Mouse (Mus musculus) forebrain, embryonic 16.5 days (tissue): ENCODE results near the gene Spin1. TPM values are rescaled to one million over a fixed set of nuclear protein-coding genes. Genes with fewer than 3 reads are reported as not detected.
"Not testable (repeated sequence)": the region's sequence is repeated elsewhere in the genome, so short reads cannot be mapped to it uniquely, and the experiment has no call there.

ENCODE experiments used
- ATAC-seq: fragments of 200-750 bp; cut with Nextera tagmentation; 2 replicates; pipeline ENCODE4 v1.8.0; 2017; ENCODE audit warnings: mild to moderate bottlenecking, moderate library complexity
- H3K27ac ChIP-seq: fragments of 300-500 bp; sonication (generic); 2 replicates; pipeline ENCODE4 v1.5.1; 2014; ENCODE audit warnings: low read length, control low read depth
- H3K27me3 ChIP-seq: fragments of 300-500 bp; sonication (generic); replicated peaks from 2 replicates; pipeline ENCODE4 v1.6.1; 2014; ENCODE audit warnings: low read length; ENCODE audit not compliant: control insufficient read depth, insufficient read depth
- H3K36me3 ChIP-seq: fragments of 300-500 bp; sonication (generic); 2 replicates; pipeline ENCODE4 v1.6.1; 2014; ENCODE audit not compliant: control insufficient read depth, insufficient read depth
- H3K4me1 ChIP-seq: fragments of 300-500 bp; sonication (generic); replicated peaks from 2 replicates; pipeline ENCODE4 v1.6.1; 2014; ENCODE audit warnings: low read length; ENCODE audit not compliant: control insufficient read depth, insufficient read depth
- H3K4me2 ChIP-seq: fragments of 300-500 bp; sonication (generic); 2 replicates; pipeline ENCODE4 v1.6.1; 2014; ENCODE audit warnings: mild to moderate bottlenecking, low read length, control low read depth
- H3K4me3 ChIP-seq: fragments of 300-500 bp; sonication (generic); replicated peaks from 2 replicates; pipeline ENCODE4 v1.5.1; 2014; ENCODE audit warnings: mild to moderate bottlenecking, low read length, control low read depth
- H3K9ac ChIP-seq: fragments of 300-500 bp; sonication (generic); replicated peaks from 2 replicates; pipeline ENCODE4 v1.6.1; 2014; ENCODE audit warnings: low read depth, low read length, control low read depth
- H3K9me3 ChIP-seq: fragments of 300-500 bp; sonication (generic); 2 replicates; pipeline ENCODE4 v1.6.1; 2016; ENCODE audit warnings: low read length; ENCODE audit not compliant: control insufficient read depth
- WGBS: fragments of 180-500 bp; shearing (Covaris S2); extraction: QIAGEN DNeasy Blood & Tissue Kit; methylation state at CpG from one replicate; pipeline ENCODE4 v1.1.7; 2014; 5-methylcytosine and 5-hydroxymethylcytosine counted together
- polyA plus RNA-seq: library from polyadenylated mRNA; unstranded; fragments of >200 nt; fragmentation: Nextera tagmentation; extraction: Ambion mirVana; gene quantifications from 2 replicates; pipeline ENCODE4 v1.2.1, GENCODE M21; 2015

The Spin1 gene
- polyA plus RNA-seq, 1 experiment from 2014 or later = 192 TPM

DNA sequence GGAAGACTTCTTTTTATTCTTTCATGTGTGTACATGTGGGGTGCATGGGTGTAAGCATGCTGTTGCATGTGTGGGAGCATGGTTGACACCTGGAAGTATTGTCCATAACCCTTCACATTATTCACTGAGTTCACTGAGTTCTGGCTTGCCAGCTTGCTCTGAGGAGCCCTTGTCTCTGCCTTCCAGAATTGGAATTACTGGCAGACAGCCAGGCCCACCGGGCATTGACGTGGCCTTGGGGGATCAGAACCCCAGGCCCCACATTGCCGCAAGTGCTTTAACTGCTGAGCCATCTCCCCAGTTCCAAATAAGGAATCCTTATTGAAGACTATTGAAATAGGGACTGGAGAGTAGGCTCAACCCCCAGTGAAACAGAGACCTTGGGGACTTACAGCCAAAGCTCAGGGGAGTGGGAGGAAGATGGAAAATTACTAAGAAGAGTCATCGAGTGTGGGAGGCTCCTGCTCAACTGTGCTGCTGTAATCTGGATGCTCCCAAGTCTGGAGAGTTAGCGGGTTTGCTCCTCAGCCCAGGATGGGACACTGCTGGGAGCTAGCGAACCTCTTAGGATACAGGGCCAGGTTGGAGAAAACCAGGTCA, 26.5 kb upstream of the Spin1 start:
- WGBS = 63% methylated on average over 6 of the region's 6 CpGs

DNA sequence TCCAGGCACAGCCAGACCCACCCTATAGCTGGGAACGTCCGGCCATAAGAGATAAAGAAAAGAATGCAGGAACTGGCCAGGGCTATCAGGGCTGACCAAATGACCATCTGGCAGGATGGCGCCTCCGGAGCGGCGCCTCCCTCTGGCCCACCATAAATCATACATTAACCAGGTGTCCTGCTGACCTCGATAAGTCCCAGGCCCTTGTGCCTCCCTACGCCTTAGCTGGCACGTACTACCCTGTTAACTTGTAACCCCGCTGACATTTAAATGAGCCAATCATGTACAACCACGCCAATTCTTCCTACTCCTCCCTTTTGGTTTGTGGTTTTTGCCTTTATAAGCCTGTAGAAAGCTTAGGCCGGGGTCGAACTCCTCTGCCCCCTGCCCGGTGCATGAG, 24.5 kb upstream of the Spin1 start:
- H3K27ac ChIP-seq, H3K9ac ChIP-seq, H3K36me3 ChIP-seq, H3K9me3 ChIP-seq, ATAC-seq, H3K4me3 ChIP-seq, H3K4me2 ChIP-seq, H3K27me3 ChIP-seq, H3K4me1 ChIP-seq: not testable (repeated sequence)
- WGBS = 96% methylated on average over 14 of the region's 14 CpGs

More for the DNA sequence above, 26.5 kb upstream of the Spin1 start:
- H3K9ac ChIP-seq = no peak overlapping the region
- H3K4me2 ChIP-seq = no peak overlapping the region
- no peaks in the 10 kb centered on the region for H3K4me1 ChIP-seq
- ATAC-seq = no peak
- no peaks in the 10 kb centered on the region for H3K9me3 ChIP-seq
- H3K27ac ChIP-seq = no peak overlapping the region
- no peaks in the 10 kb centered on the region for H3K36me3 ChIP-seq
- H3K4me3 ChIP-seq = no peak overlapping the region
- no peaks in the 10 kb centered on the region for H3K27me3 ChIP-seq

- not testable (repeated sequence) for H3K9me3 ChIP-seq, ATAC-seq, H3K9ac ChIP-seq, H3K36me3 ChIP-seq, H3K4me3 ChIP-seq, H3K4me1 ChIP-seq, H3K27ac ChIP-seq, H3K27me3 ChIP-seq, H3K4me2 ChIP-seq
- 75% methylated on average over 1 of the region's 1 CpGs for WGBS
Measured at GRCm38 (mm10) chr13:51078586-51078985, 22.1 kb upstream of the Spin1 start.

GRCm38 (mm10) chr13:51080801-51081200, 19.9 kb upstream of the Spin1 start:
- no peak overlapping the region for H3K4me2 ChIP-seq

GRCm38 (mm10) chr13:51084241-51084640, 16.4 kb upstream of the Spin1 start:
- H3K9ac ChIP-seq = no peak overlapping the region
- H3K4me3 ChIP-seq = no peak overlapping the region
- H3K9me3 ChIP-seq = no peaks in the 10 kb centered on the region
- no peak overlapping the region for H3K4me2 ChIP-seq
- no peak for ATAC-seq
- H3K36me3 ChIP-seq = no peaks in the 10 kb centered on the region
- H3K27me3 ChIP-seq = no peaks in the 10 kb centered on the region
- no peaks in the 10 kb centered on the region for H3K4me1 ChIP-seq
- H3K27ac ChIP-seq = no peak overlapping the region

More at GRCm38 (mm10) chr13:51080801-51081200, 19.9 kb upstream of the Spin1 start:
- no peak overlapping the region for H3K9ac ChIP-seq
- ATAC-seq = no peak
- no peak overlapping the region for H3K27ac ChIP-seq
- H3K27me3 ChIP-seq = no peaks in the 10 kb centered on the region
- 89% methylated on average over 2 of the region's 2 CpGs for WGBS
- no peaks in the 10 kb centered on the region for H3K9me3 ChIP-seq
- no peaks in the 10 kb centered on the region for H3K4me1 ChIP-seq
- H3K36me3 ChIP-seq = no peaks in the 10 kb centered on the region
- H3K4me3 ChIP-seq = no peak overlapping the region

DNA sequence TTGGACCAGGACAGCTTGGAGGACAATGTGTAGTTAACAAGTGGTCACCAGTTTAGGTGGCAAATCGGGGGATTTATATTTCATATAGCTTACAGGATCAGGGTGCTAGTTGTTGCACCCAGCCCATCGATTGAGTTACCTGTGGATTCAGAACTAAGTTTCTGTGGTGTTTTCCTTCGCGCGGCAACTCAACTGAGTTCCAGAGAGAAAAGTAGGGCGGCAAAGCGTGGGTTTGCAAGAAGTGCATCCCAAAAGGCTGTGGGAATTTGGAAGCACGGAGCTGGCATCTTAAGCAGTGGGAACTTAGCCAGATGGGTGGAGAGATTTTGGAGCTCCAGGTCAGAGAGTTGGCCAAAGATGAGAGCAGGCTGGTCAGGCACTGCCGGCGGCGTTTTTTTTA, 14.7 kb upstream of the Spin1 start:
- Histone ChIP-seq H3K27ac (no peak overlapping the region), H3K4me3 (no peak overlapping the region), H3K9me3 (no peaks in the 10 kb centered on the region), H3K36me3 (no peaks in the 10 kb centered on the region), H3K9ac (no peak overlapping the region), H3K4me1 (no peaks in the 10 kb centered on the region), H3K27me3 (no peaks in the 10 kb centered on the region), H3K4me2 (no peak overlapping the region)
- 91% methylated on average over 11 of the region's 11 CpGs for WGBS
- no peak for ATAC-seq

DNA sequence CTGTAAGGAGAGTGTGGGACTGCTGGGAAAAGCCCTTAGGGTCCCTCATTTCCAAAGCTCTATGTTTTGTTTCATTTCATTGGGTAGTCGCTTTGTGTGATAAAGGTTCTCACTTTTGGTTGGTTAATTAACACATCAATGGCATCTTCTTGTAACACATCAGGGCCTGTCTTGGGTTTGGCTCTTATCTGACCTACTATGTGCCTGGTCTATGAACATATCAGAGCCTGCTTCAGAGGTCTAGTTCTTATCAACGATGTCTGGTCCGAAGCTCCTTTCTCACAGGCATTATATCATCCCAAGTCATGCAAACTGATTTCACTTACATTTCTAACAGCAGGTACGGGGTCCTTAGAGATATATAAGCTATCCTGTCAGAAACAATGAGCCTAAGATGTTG, 13.4 kb upstream of the Spin1 start:
- Histone ChIP-seq H3K4me1 (no peaks in the 10 kb centered on the region), H3K4me3 (no peak overlapping the region), H3K4me2 (no peak overlapping the region), H3K27me3 (no peaks in the 10 kb centered on the region), H3K9me3 (no peaks in the 10 kb centered on the region), H3K27ac (no peak overlapping the region), H3K36me3 (no peaks in the 10 kb centered on the region), H3K9ac (no peak overlapping the region)
- ATAC-seq = no peak
- WGBS = 88% methylated on average over 4 of the region's 4 CpGs

DNA sequence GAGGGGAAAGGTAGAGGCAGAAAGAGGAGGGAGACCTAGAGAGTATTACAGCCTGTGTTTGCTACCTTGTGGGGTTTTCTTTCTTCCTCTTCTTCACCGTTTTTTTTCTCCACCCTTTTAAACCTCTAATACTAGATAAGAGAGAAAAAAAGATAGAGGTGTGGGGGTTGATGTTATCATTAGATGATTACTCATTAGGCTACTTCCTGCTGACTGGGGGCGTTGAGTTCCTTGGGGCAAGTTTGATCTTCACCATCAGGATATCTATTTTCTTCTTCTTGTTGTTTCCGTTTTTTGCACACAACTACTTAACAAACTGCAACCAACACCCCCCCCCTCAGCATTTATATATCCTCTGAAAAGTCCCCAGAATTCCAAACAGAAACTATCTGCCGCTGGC, 12.5 kb upstream of the Spin1 start:
- no peak for ATAC-seq
- Histone ChIP-seq H3K9ac (no peak overlapping the region), H3K36me3 (no peaks in the 10 kb centered on the region), H3K4me3 (no peak overlapping the region), H3K9me3 (no peaks in the 10 kb centered on the region), H3K4me2 (no peak overlapping the region), H3K27me3 (no peaks in the 10 kb centered on the region), H3K4me1 (no peaks in the 10 kb centered on the region), H3K27ac (no peak overlapping the region)
- 88% methylated on average over 4 of the region's 4 CpGs for WGBS

DNA sequence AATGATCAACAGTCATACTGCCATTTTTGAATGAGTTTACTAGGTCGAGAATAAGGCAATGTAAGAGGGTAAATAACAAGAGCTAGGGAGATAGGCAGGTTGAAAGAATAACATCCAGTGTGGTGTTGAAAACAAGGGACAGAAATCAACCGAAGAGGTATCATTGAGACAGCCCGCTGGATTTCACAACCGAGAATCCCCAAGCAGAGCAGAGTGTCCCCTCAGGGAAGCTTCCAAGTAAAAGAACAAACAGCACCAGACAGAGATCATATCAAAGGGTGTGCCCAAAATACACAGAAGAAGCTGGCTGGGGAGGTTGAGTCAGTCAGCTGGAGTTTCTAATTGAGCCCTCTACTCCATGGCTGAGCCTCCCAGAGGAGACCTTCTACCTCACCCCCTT, 11.6 kb upstream of the Spin1 start:
- Histone ChIP-seq H3K27ac (no peak overlapping the region), H3K4me2 (no peak overlapping the region), H3K9ac (no peak overlapping the region), H3K4me3 (no peak overlapping the region), H3K9me3 (no peaks in the 10 kb centered on the region), H3K27me3 (no peaks in the 10 kb centered on the region), H3K36me3 (no peaks in the 10 kb centered on the region), H3K4me1 (no peaks in the 10 kb centered on the region)
- 85% methylated on average over 4 of the region's 4 CpGs for WGBS
- ATAC-seq = no peak

DNA sequence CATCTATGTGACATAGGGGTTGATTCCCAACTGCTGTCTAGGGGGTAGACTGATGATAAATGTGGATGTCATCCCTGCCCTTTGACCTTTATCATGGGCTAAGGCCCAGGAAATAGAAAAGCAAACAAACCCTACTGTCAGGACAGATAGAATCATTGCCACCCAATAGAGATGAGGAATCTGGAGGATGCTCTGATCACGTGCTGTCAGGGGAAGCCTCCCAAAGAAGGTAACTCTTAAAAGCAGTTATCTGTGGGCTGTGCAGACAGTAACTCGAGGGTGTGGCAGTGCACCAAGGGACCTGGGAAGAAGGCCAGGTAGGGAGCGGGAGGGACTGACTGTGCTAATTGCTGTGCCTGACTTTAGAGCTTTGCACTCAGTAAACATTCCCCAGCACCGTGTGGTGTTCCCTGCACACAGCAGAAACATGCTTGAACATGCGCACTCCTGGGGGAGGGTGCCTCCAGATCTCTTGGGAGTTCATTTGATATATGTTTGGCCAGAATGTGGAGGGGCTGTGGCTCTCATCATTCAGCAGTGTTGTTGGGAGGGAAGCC, 10.5 kb upstream of the Spin1 start:
- H3K4me1 ChIP-seq = no peaks in the 10 kb centered on the region
- H3K27ac ChIP-seq = no peak overlapping the region
- H3K9me3 ChIP-seq = no peaks in the 10 kb centered on the region
- H3K4me3 ChIP-seq = no peak overlapping the region
- H3K36me3 ChIP-seq = no peaks in the 10 kb centered on the region
- H3K27me3 ChIP-seq = no peaks in the 10 kb centered on the region
- no peak for ATAC-seq
- H3K9ac ChIP-seq = no peak overlapping the region
- H3K4me2 ChIP-seq = no peak overlapping the region
- WGBS = 80% methylated on average over 5 of the region's 5 CpGs
